11 mouse cellular contexts compared by ENCODE assay signal in the genomic region with DNA sequence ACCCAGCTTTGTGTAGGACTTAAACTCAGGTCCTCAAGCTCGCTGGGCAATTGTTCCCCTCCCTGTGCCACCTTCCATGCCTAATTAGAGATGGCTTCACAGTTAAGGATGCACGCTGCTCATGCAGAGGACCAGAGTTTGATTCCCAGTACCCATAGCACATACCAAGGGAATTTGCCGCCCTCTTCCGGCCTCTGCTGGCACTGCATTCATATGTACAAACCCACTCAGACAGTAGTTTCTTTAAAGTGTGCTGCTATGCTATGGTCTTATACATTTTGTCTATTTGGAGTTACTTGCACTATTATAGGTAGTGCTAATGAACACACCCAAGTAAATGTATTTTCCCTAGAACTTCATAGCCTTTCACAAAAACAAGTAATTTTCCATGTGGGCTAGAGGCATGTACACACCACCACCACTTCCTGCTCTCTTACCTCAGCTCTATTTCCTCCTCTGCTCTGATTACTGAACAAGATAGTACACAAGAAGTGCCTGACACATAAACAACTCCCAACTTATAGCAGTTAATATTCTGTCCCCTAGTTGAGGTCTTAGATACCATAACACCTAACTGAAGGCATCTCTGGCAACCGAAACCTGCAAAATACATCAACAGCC. TPM values are rescaled to one million over a fixed set of nuclear protein-coding genes. Genes with fewer than 3 reads are reported as not detected.
DNase-seq lines count a peak whose midpoint lies in the region; ATAC-seq and TF ChIP-seq lines count a peak whose summit lies in the region.
"Had no signal": no experiment of that assay in that cellular context is flagged by ENCODE, and none has a peak within 500 bp of the region (broad histone marks: within the 10 kb centered on the region; RNA-seq: fewer than 3 reads in every experiment).

No protein-coding gene starts in this region.

- intact Hi-C loops in left cerebral cortex, postnatal 36 days (cut with DNase I), result loop anchor here (10.0 kb wide), 1 partner anchor 90 kb away; no protein-coding TSS in a partner anchor

- H3K9me3 ChIP-seq in G1E (replicated peaks), result no peaks in the 10 kb centered on the region
- H3K9me3 ChIP-seq in forebrain, embryonic 11.5 days (ENCODE audit: control insufficient read depth, low read length), result no peaks in the 10 kb centered on the region
- H3K9me3 ChIP-seq: megakaryocyte, embryonic 14.5 days had no signal

- peaks cover 4% of the 10 kb centered on the region for H3K27me3 ChIP-seq in G1E (ENCODE audit: insufficient read depth, low read length)
- no peaks in the 10 kb centered on the region for H3K27me3 ChIP-seq in thymus, adult 2 months (ENCODE audit: control insufficient read depth, insufficient read depth, low read length)
- H3K27me3 ChIP-seq in forebrain, embryonic 11.5 days (ENCODE audit: control insufficient read depth, insufficient read depth, low read length), result no peaks in the 10 kb centered on the region
- H3K27me3 ChIP-seq: megakaryocyte, embryonic 14.5 days had no signal

- no peak for ATAC-seq in G1E (ENCODE audit: extremely low read depth, insufficient number of reproducible peaks, low FRiP score, poor library complexity, severe bottlenecking)
- peak; percentile 40 to 79; a peak in 3 of 4 replicates for ATAC-seq in hematopoietic stem cell, adult 5-6 weeks (replicated peaks in 1 of 2; ENCODE audit: insufficient read depth in 1 of 2, low FRiP score in 2 of 2, low TSS enrichment in 1 of 2, low read depth in 1 of 2, poor library complexity in 2 of 2, severe bottlenecking in 2 of 2)
- ATAC-seq in forebrain, embryonic 11.5 days (replicated peaks; ENCODE audit: low FRiP score), result no peak

- no peak overlapping the region for H3K4me2 ChIP-seq in forebrain, embryonic 11.5 days (ENCODE audit: low read depth, low read length, severe bottlenecking)

- peaks cover 34% of the 10 kb centered on the region for H3K4me1 ChIP-seq in G1E (ENCODE audit: insufficient read depth, low read depth, low read length)
- peaks cover 26% of the 10 kb centered on the region for H3K4me1 ChIP-seq in thymus, adult 2 months (replicated peaks; ENCODE audit: control insufficient read depth, insufficient read depth, low read length)
- H3K4me1 ChIP-seq in forebrain, embryonic 11.5 days (replicated peaks; ENCODE audit: control insufficient read depth, insufficient read depth, low read length), result peaks cover 3% of the 10 kb centered on the region; the same call in 1 of the 2 replicates

- DNase-seq in layer of hippocampus, adult 2 months (ENCODE audit: low spot score in 2 of 2), result no peak
- DNase-seq in layer of hippocampus, postnatal 10 days (ENCODE audit: low spot score in 2 of 2), result no peak
- DNase-seq in G1E (ENCODE audit: low spot score), result no peak
- DNase-seq in thymus, adult 2 months, result peak; percentile 19
- DNase-seq in gastrocnemius, postnatal 25 days, result no peak
- DNase-seq in forebrain, embryonic 11.5 days (ENCODE audit: low spot score), result no peak
- no peak for DNase-seq in left cerebral cortex, postnatal 36 days (ENCODE audit: low spot score in 2 of 2)
- DNase-seq: kidney, adult 9 months had no signal

- WGBS in thymus, adult 2 months, result 87% methylated on average over 5 of the region's 5 CpGs
- 72% methylated on average over 5 of the region's 5 CpGs for WGBS in forebrain, embryonic 11.5 days

- peak; percentile 42 for TF ChIP-seq CTCF in layer of hippocampus, adult 2 months (conservative IDR thresholded peaks at IDR 0.05)
- peak; percentile 68; the same call in 1 of the 2 replicates for TF ChIP-seq CTCF in G1E (IDR thresholded peaks at IDR 0.05; ENCODE audit: low read depth, low read length)
- no peak for TF ChIP-seq CTCF in thymus, adult 2 months (IDR thresholded peaks at IDR 0.05; ENCODE audit: borderline replicate concordance, control insufficient read depth, extremely low read depth, insufficient read depth, low read length, poor library complexity)

- H3K36me3 ChIP-seq in G1E (replicated peaks), result no peaks in the 10 kb centered on the region
- H3K36me3 ChIP-seq in thymus, adult 2 months (ENCODE audit: control insufficient read depth, insufficient read depth, low read length), result no peaks in the 10 kb centered on the region
- H3K36me3 ChIP-seq in forebrain, embryonic 11.5 days (ENCODE audit: control insufficient read depth, insufficient read depth, low read length), result no peaks in the 10 kb centered on the region

- no peak overlapping the region for H3K4me3 ChIP-seq in layer of hippocampus, adult 2 months
- H3K4me3 ChIP-seq in G1E (ENCODE audit: low read depth, low read length), result no peak overlapping the region
- H3K4me3 ChIP-seq in thymus, adult 2 months (ENCODE audit: control insufficient read depth, insufficient read depth, low read length), result no peak overlapping the region
- H3K4me3 ChIP-seq in forebrain, embryonic 11.5 days (ENCODE audit: low read depth, low read length), result no peak overlapping the region
- H3K4me3 ChIP-seq: erythroblast, embryonic 14.5 days; megakaryocyte, embryonic 14.5 days had no signal

- TF ChIP-seq POLR2A in thymus, adult 2 months (IDR thresholded peaks at IDR 0.05; ENCODE audit: control insufficient read depth, extremely low read depth, insufficient read depth, low read length, poor library complexity), result no peak

- H3K27ac ChIP-seq in layer of hippocampus, adult 2 months, result no peak overlapping the region
- peak overlapping the region; percentile 99 for H3K27ac ChIP-seq in thymus, adult 2 months (ENCODE audit: control insufficient read depth, insufficient read depth, low read length)
- H3K27ac ChIP-seq in forebrain, embryonic 11.5 days (ENCODE audit: low read depth, low read length), result no peak overlapping the region

- H3K9ac ChIP-seq in forebrain, embryonic 11.5 days (ENCODE audit: low read length), result no peak overlapping the region

RNA-seq across cellular contexts. Expression of a gene that starts 57.4 kb away (rescaled TPM):
- 10 to 100 TPM; 53.2 to 55.4 TPM for total RNA-seq in layer of hippocampus, adult 2 months (2021)
- 10 to 100 TPM; 39.7 to 46.6 TPM for total RNA-seq in layer of hippocampus, postnatal 10 days (2021)
- total RNA-seq in G1E (2014; fragmentation: Nextera tagmentation) (386 and 420 TPM in 2 replicates), G1E (2017) (224 and 259 TPM in 2 replicates)
- 107 and 112 TPM in 2 replicates for polyA plus RNA-seq in G1E (2012)
- 126 and 161 TPM in 2 replicates for total RNA-seq in hematopoietic stem cell, adult 5-6 weeks (2017)
- polyA plus RNA-seq in thymus, adult 2 months (2012; rRNA removed), result 64.6 and 70.1 TPM in 2 replicates
- 10 to 100 TPM; 27.8 to 35.3 TPM for total RNA-seq in gastrocnemius, postnatal 25 days (2021)
- 64.0 and 67.2 TPM in 2 replicates for polyA plus RNA-seq in forebrain, embryonic 11.5 days (2014; fragmentation: Nextera tagmentation; extraction: Ambion mirVana)
- 10 to 100 TPM; 48.6 to 55.2 TPM for total RNA-seq in left cerebral cortex, postnatal 36 days (2021)

Comparison
In these comparisons a context has a peak if more than half of its experiments do, and no peak if none do; other contexts are left out.
1. ATAC-seq: peak in hematopoietic stem cell, adult 5-6 weeks (2 of 2); none in G1E (single experiment) and forebrain, embryonic 11.5 days (single experiment).